Mouse (Mus musculus): Measurements from ENCODE around the gene Disp2. TPM values are rescaled to one million over a fixed set of nuclear protein-coding genes. Genes with fewer than 3 reads are reported as not detected.

The Disp2 gene
- polyA plus RNA-seq, 1 experiment from 2014 or later = 0.14 TPM

DNA sequence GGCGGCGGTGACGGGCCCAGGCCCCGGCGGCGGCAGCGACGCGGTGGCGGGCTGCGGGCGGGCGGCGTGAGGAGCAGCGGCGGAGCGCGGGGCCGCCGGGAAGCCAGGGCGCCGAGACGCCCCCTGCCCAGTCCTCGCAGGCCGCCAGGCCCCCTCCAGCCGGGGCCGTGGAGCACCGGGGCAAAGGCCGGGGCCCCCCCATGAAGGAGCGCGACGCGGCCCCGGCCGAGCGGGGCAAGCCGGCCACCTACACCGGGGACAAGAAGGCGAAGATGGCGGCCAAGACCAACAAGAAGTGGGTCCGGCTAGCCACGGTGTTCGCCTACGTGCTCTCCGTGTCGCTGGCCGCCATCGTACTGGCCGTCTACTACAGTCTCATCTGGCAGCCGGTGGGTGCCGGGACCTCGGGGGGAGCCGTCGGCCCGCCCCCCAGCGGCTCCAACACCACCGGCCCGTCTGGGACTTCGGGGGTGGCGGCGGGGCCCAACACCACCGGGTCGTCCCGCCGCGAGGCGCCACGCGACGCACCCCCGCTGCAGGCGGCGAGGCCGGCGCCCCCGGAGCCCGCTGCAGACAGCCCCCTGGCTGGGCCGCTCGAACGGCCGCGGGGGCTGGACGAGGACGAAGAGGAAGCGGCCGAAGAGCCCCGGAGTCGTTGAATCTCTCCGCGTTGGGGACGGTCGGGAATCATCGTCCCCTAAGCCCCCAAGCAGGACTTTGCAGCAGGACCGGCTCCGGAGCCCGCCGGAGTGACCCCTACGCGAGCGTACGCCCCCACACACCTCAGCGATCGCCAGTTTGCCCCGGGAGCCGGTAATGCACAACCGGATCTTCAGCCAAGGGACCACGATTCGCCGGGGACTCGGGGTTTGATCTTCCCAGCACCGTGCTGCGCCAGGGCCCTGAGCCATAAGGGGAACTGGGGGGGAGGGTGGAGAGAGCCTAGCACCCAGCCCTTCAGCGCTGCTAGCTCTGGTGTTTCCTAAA, 33.3 kb upstream of the Disp2 start:
- Histone ChIP-seq H3K4me2 (peak overlapping the region; percentile 97), H3K9me3 (no peaks in the 10 kb centered on the region), H3K9ac (replicated peaks) (peak overlapping the region; percentile 88), H3K4me3 (replicated peaks) (peak overlapping the region; percentile 95), H3K4me1 (replicated peaks) (peaks cover 51% of the 10 kb centered on the region), H3K27ac (peak overlapping the region; percentile 35; the same call in 1 of the 2 replicates), H3K36me3 (no peaks in the 10 kb centered on the region), H3K27me3 (peaks cover 35% of the 10 kb centered on the region)
- under 1% methylated on average over 103 of the region's 113 CpGs for WGBS
- peak; percentile 28 for ATAC-seq (ENCODE audit: insufficient number of reproducible peaks, insufficient read depth, low FRiP score, low TSS enrichment, low read depth)

DNA sequence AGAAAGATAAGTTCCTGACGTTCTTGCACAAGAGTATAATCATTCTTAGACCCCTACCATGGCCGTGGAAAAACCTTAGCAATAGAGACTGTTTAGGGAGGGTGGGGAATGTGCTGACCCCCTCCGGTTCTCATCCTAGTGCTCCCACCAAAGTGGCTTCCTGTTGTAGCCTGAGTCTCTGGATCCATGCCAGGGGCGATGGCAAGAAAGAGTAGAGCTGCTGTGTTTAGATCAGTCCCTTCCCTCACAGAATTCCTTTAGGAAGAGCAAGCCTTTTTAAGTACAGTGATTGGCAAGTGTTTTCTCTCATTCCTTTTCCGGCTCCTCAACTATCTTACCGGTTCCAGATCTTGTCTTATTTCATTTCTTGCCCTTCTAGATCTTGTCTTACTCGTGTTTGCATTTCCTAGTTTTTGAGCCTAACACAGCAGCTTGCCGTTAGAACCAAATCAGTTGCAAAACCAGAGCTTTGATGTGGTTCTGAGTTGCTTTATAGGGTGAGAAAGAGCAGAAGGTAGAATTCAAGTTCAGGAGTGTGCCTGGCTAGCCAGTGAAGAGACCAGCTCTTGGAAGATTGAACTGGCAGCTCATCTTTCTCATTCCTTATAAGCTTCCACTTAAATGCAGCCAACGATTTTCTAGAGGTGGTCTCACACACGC, 32.1 kb upstream of the Disp2 start:
- ATAC-seq (ENCODE audit: insufficient number of reproducible peaks, insufficient read depth, low FRiP score, low TSS enrichment, low read depth) = no peak
- H3K27me3 ChIP-seq = peaks cover 28% of the 10 kb centered on the region
- peak overlapping the region; percentile 97 for H3K4me2 ChIP-seq
- peaks cover 58% of the 10 kb centered on the region for H3K4me1 ChIP-seq (replicated peaks)
- no peak overlapping the region for H3K9ac ChIP-seq (replicated peaks)
- H3K4me3 ChIP-seq (replicated peaks) = peak overlapping the region; percentile 95
- WGBS = 38% methylated on average over 10 of the region's 10 CpGs
- no peaks in the 10 kb centered on the region for H3K36me3 ChIP-seq
- no peak overlapping the region for H3K27ac ChIP-seq
- no peaks in the 10 kb centered on the region for H3K9me3 ChIP-seq

GRCm38 (mm10) chr2:118749341-118749884, 30.1 kb upstream of the Disp2 start:
- no peak overlapping the region for H3K4me3 ChIP-seq (replicated peaks)
- no peaks in the 10 kb centered on the region for H3K9me3 ChIP-seq
- H3K9ac ChIP-seq (replicated peaks) = 0 out of 2 replicates have a peak overlapping the region, but pooled peaks have one; percentile 27
- H3K36me3 ChIP-seq = no peaks in the 10 kb centered on the region
- H3K4me1 ChIP-seq (replicated peaks) = peaks cover 59% of the 10 kb centered on the region
- WGBS = 47% methylated on average over 10 of the region's 10 CpGs
- H3K27me3 ChIP-seq = peaks cover 11% of the 10 kb centered on the region
- no peak; the same call in 1 of the 2 replicates for ATAC-seq (ENCODE audit: insufficient number of reproducible peaks, insufficient read depth, low FRiP score, low TSS enrichment, low read depth)
- H3K4me2 ChIP-seq = peak overlapping the region; percentile 30
- peak overlapping the region; percentile 77 for H3K27ac ChIP-seq

DNA sequence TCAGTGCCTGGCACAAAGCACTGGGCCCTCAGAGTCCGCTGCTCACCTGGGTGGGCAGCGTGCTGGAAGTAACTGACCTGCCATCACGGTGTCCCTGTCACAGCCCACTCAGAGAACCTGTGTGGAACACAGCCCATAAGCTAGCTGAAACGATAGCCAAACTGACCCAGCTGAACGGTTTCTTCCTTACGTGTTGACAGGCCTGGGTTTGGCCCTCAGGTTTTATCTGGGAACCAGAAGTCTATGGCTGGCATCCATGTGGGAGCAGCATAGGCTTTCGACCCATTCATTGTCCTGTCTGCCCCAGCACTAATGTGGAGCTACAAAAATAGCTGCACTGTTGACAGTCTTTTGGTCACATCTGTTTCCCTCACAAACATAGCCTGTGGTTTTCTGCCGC, 29.0 kb upstream of the Disp2 start:
- Histone ChIP-seq H3K9me3 (no peaks in the 10 kb centered on the region), H3K27me3 (no peaks in the 10 kb centered on the region), H3K9ac (replicated peaks) (no peak overlapping the region), H3K27ac (peak overlapping the region; percentile 77), H3K4me1 (replicated peaks) (peaks cover 52% of the 10 kb centered on the region), H3K4me3 (replicated peaks) (no peak overlapping the region), H3K4me2 (0 out of 2 replicates have a peak overlapping the region, but pooled peaks have one; percentile 19), H3K36me3 (no peaks in the 10 kb centered on the region)
- WGBS = 77% methylated on average over 8 of the region's 8 CpGs
- no peak for ATAC-seq (ENCODE audit: insufficient number of reproducible peaks, insufficient read depth, low FRiP score, low TSS enrichment, low read depth)

GRCm38 (mm10) chr2:118751896-118752791, 27.4 kb upstream of the Disp2 start:
- peaks cover 43% of the 10 kb centered on the region for H3K4me1 ChIP-seq (replicated peaks)
- no peak overlapping the region for H3K4me2 ChIP-seq
- no peak overlapping the region for H3K4me3 ChIP-seq (replicated peaks)
- no peaks in the 10 kb centered on the region for H3K36me3 ChIP-seq
- WGBS = 51% methylated on average over 16 of the region's 16 CpGs
- no peaks in the 10 kb centered on the region for H3K9me3 ChIP-seq
- peak overlapping the region; percentile 41; the same call in 1 of the 2 replicates for H3K27ac ChIP-seq
- peak overlapping the region; percentile 40; the same call in 1 of the 2 replicates for H3K9ac ChIP-seq (replicated peaks)
- no peak for ATAC-seq (ENCODE audit: insufficient number of reproducible peaks, insufficient read depth, low FRiP score, low TSS enrichment, low read depth)
- 0 out of 2 replicates have a peak, but pooled peaks cover 1% of the 10 kb centered on the region for H3K27me3 ChIP-seq

DNA sequence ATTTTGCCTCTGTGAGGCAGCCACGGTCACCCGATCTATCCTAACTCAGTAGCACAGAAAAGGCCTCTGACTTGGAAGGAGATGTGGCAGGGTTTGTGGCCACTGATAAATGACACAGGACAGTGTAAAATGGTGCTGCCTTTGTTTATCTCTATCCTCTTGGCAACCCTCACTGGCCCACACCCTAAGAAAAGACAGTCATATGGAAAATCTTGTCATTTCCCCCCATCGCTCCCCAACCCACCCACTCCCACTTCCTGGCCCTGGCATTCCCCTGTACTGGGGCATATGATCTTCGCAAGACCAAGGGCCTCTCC, 26.8 kb upstream of the Disp2 start:
- Histone ChIP-seq H3K9ac (replicated peaks) (no peak overlapping the region), H3K27me3 (peaks cover 7% of the 10 kb centered on the region; the same call in 1 of the 2 replicates), H3K4me2 (no peak overlapping the region), H3K36me3 (no peaks in the 10 kb centered on the region), H3K27ac (no peak overlapping the region), H3K4me1 (replicated peaks) (peaks cover 37% of the 10 kb centered on the region), H3K4me3 (replicated peaks) (no peak overlapping the region), H3K9me3 (no peaks in the 10 kb centered on the region)
- WGBS = 69% methylated on average over 4 of the region's 4 CpGs
- ATAC-seq (ENCODE audit: insufficient number of reproducible peaks, insufficient read depth, low FRiP score, low TSS enrichment, low read depth) = no peak

- Histone ChIP-seq H3K9me3 (no peaks in the 10 kb centered on the region), H3K27ac (no peak overlapping the region), H3K27me3 (peaks cover 21% of the 10 kb centered on the region), H3K4me2 (no peak overlapping the region), H3K36me3 (no peaks in the 10 kb centered on the region), H3K4me3 (replicated peaks) (no peak overlapping the region), H3K9ac (replicated peaks) (no peak overlapping the region), H3K4me1 (replicated peaks) (peaks cover 23% of the 10 kb centered on the region)
- no peak for ATAC-seq (ENCODE audit: insufficient number of reproducible peaks, insufficient read depth, low FRiP score, low TSS enrichment, low read depth)
- WGBS = 84% methylated on average over 5 of the region's 5 CpGs
These were observed 25.4 kb upstream of the Disp2 start for GRCm38 (mm10) chr2:118754143-118754542.

GRCm38 (mm10) chr2:118755407-118755806, 24.1 kb upstream of the Disp2 start:
- no peak for ATAC-seq (ENCODE audit: insufficient number of reproducible peaks, insufficient read depth, low FRiP score, low TSS enrichment, low read depth)
- Histone ChIP-seq H3K27me3 (peaks cover 29% of the 10 kb centered on the region), H3K9me3 (no peaks in the 10 kb centered on the region), H3K4me3 (replicated peaks) (no peak overlapping the region), H3K4me1 (replicated peaks) (peaks cover 11% of the 10 kb centered on the region), H3K4me2 (no peak overlapping the region), H3K27ac (no peak overlapping the region), H3K36me3 (no peaks in the 10 kb centered on the region), H3K9ac (replicated peaks) (no peak overlapping the region)
- WGBS = 83% methylated on average over 6 of the region's 6 CpGs

- Histone ChIP-seq H3K36me3 (no peaks in the 10 kb centered on the region), H3K4me1 (replicated peaks) (peaks cover 8% of the 10 kb centered on the region), H3K27ac (no peak overlapping the region), H3K4me3 (replicated peaks) (no peak overlapping the region), H3K27me3 (peaks cover 36% of the 10 kb centered on the region), H3K4me2 (no peak overlapping the region), H3K9ac (replicated peaks) (no peak overlapping the region), H3K9me3 (no peaks in the 10 kb centered on the region)
- WGBS = 73% methylated on average over 4 of the region's 4 CpGs
- no peak for ATAC-seq (ENCODE audit: insufficient number of reproducible peaks, insufficient read depth, low FRiP score, low TSS enrichment, low read depth)
These were observed 23.4 kb upstream of the Disp2 start for GRCm38 (mm10) chr2:118756103-118756502.

GRCm38 (mm10) chr2:118759828-118760227, 19.7 kb upstream of the Disp2 start:
- Histone ChIP-seq H3K9me3 (no peaks in the 10 kb centered on the region), H3K27ac (no peak overlapping the region), H3K27me3 (peaks cover 67% of the 10 kb centered on the region), H3K4me1 (replicated peaks) (peaks cover 26% of the 10 kb centered on the region), H3K36me3 (no peaks in the 10 kb centered on the region), H3K9ac (replicated peaks) (no peak overlapping the region), H3K4me3 (replicated peaks) (no peak overlapping the region), H3K4me2 (no peak overlapping the region)
- WGBS = 10% methylated on average over 8 of the region's 8 CpGs
- ATAC-seq (ENCODE audit: insufficient number of reproducible peaks, insufficient read depth, low FRiP score, low TSS enrichment, low read depth) = no peak
